Mouse (Mus musculus): Measurements from ENCODE around the gene Dact2.

The Dact2 gene

DNA sequence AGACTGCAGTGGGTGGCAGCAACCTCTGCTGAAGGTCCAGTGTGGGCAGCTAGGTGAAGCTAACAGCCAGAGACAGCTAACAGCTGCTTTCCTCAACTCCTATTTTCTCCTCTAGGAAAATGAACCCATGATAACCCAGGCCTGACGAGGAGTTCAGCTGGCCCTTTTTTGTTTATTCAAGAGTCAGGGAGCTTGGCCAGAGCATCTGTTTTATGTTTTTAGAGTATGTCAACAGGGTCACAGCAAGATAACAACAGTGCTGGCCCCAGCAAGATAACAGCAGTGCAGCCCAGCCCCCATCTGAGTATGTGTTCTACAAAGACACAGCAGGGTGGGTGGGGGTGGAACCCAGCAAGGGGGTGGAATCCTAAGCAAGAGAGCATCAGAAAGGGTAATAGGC, 30.6 kb downstream of the Dact2 start:
- DNase-seq: no peak

DNA sequence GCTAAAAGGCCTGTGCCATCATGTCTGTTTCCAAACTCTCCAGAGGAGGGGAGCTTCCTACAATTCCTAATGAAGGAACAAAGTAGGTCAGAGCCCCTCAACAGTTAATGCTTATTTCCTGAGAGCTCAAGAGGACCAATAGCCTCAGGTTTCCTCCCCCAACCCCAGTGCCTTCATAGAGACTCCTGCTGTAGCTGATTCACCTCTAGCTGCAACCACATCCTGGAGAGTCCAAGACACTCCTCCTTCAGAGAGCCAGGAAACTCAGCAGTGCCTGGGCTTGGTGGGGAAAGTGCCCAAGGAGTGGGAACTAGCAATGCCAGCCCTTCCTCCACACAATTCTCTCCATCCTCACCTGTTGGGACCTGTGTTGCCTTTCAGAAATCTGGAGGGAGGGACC, 31.4 kb downstream of the Dact2 start:
- DNase-seq: no peak

DNA sequence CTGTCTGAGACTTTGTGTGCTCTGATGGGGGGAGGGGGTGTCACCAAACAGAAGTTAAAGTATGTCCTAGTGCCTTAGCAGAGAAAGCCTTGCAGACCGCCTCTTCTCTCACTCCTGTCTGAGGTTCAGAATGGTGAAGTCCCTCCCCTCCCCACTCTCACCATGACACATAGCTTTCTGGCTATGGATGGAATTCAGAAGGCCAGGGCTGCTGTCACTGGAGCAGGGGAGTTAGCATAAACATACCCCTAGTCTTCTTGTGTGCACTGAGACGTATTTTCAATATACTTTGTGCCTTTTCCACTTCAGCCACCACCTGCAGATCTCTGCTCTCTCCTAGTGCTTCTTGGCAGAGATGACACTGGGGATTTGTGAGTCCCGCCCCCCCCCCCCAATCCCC, 31.9 kb downstream of the Dact2 start:
- no peak for DNase-seq

DNA sequence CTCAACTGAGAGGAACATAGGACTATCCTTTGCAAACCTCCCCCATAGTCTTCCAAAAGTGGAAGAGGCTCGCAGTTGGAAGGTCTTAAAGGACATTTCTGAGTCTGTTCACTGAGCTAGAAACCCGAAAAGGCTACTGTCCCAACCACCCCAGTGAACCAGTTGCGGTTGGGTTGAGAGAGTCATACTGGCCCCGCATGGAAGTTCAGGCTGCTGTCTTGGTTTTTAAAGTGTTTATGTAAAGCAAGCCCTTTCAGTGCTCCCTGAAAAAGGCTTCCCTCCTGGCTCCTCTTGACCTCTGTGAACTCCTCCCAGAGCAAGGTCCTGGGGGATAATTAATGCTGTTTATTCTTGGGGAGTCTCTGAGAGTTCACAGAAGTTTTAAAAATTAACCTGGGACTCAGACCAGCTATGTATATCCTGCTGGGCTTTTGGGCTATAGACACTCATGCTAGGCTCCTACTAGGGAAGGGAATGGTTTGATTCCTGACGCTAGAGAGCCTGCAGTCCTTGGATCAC, 33.1 kb downstream of the Dact2 start:
- DNase-seq: no peak

DNA sequence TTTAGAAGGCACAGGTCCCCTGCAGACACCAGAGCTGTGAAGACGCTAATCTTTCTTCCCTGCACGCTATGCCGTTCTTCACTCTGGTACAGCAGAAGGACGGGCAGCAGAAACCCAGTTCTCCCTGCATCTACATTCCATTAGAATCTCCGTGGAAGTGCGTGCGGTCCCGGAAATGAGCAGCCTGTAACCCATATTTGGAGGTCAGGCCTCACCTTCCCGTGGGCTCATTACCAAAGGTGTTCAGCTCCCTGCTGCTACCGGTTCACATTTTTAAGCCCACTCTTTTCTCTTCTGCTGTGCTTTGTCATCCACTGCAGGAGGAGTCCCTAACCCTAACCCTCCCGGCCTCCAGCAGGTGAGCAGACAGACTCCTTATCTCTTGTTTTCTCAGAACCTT, 34.7 kb downstream of the Dact2 start:
- DNase-seq: no peak

DNA sequence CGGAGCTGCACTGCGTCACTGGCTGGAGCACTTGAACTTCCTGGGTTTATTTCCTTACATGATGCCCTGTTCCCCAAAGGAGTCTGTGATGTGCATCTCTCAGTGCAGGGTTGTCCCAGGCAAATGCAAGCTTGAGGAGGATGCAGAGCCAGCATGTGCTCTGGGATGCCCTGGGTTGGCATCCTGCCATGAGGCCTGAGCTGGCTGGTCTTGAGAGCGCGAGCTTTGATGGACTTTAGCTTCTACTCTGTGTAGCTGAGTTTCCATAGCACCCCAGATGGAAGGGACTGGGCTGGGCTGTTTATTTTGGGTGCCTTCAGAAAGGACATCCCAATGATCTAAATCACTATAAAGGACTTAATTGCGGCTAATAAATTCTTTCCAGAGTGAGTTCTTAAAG, 36.5 kb downstream of the Dact2 start:
- peak; percentile 62 to 67 for DNase-seq

DNA sequence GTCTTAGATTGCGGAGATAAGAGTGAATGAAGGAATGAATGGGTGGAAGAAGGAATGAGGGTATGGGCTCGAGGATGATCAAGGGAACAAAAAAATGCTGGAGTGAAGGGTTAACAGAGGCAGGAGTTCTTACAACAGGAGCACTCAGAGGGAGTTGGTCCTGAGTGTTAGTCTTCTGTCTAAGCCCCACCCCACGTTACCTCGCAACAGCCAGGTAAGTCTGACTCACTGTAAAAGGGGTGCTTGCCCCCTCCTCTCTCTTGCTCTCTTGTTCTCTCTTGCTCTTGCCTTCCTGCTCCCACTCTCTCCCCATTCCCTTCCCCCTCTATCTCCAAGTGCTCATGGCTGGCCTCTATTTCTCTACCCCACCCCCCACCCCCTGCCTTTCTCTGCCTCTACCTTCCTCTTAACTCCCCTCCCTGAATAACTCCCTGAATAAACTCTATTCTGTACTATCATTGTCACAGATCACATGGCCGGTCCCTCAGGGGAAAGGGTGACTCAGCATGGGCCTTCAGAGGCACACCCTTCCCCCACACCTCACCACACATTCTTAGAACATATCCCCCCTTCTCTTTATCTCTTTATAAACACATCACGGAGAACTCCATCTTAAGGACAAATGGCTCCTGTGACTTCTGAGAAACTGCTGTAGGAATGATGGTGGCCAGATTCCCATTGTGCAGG, 37.2 kb downstream of the Dact2 start:
- DNase-seq: no peak

DNA sequence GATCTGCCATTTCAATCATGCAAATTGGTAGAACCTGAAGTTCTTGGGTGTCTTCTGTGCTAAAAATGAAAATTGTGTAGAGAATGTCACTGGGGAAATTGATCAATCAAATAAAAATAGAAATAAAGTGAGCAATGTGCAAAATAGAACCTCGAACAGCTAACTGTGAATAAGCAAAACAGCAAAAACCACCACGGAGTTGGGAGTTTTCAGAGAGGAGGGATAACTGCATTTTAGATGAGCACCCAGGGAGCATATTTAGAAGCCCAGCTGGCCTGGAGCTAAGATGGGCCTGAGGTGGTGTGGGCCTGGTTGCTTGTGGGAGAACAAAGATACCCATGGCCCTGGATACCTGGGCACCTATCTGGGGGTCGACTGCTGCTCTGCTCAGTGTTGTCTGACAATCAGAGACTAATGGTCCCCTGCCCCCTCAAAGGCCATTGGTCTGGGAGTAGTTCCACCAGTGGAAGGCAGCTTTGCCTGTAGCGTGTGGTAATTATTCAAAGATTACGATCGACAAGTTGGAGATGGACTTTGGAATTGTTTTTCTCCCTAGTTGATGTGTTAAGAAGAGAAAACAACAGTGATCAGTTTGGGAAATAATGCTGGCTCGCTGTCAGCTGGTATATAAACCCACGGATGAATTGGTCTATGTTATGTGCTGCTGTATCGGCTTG, 38.0 kb downstream of the Dact2 start:
- no peak for DNase-seq

DNA sequence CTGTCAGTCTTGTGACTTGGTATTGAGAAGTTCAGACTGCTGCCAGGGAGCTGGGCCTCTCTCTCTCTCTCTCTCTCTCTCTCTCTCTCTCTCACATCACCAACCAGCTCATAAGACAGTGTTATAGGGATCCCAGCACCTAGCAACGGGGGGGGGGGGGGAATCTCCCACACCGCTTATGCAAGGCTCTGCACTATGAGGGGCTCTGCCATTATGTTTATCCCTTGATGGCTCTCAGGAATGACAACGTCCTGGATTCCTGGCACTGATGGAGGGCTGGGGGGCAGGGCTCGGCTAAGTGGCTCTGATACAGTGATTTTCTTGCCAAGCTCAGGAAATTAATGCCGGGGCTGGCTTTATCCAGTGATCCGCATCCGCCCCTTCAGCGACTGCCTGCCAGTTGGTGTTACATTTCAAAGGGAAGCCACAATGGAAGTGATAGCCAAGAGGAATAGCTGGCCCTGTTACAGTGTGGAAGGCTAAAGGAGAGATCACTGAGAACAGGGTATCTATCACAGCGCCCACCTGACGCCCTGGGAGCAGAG, 38.7 kb downstream of the Dact2 start:
- peak; percentile 72 to 76 for DNase-seq

DNA sequence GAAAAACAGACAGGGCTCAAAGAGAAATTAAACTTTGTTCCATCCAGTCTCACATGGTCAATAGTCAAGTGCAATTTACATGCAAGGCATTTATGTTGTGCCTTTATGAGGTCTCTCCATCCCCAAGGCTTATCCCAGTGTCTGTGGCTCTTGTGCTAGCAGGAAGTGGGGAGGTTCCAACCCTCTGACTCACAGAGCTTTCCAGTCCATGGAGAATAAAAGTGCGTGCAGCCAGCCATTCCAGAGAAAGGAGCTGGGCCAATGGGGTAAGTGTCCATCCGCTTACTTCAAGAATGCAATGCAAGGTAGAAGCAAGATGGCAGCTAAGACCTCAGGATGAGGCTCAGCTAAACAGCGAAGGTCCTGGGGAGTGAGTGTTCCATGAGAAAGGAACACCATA, 43.3 kb downstream of the Dact2 start:
- DNase-seq: no peak

DNA sequence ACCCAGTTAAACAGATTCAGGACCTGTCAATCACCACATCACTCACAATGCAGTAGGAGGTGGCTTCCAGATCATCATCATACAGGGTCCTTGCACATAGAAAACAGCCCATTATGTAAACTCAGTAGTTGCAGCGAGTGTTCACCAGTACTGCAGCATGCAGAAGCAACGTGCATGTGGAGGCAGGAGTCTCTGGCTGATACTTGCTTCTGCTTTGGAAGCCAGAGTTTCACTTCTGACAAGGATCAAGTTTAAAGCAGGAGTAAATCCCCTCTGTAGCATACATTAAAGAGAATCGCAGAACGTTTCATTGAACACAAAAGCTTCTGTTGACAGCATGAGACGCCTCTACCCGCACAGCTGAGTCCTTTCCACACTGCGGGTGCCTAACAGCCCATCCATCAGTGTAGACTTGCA, 46.3 kb downstream of the Dact2 start:
- DNase-seq: no peak

All from cerebellum, postnatal 14 days (tissue).